Mouse (Mus musculus) testis, adult 2 months (tissue): Measurements from ENCODE around the gene Gm10337.

Experiments
- CTCF ChIP-seq: fragments of 200-500 bp; IDR thresholded peaks from 2 replicates; pipeline ENCODE4 v1.5.1; 2012; ENCODE audit warnings: low read depth, mild to moderate bottlenecking, inconsistent platforms, low read length, moderate library complexity; ENCODE audit not compliant: control insufficient read depth, insufficient read depth, insufficient replicate concordance
- POLR2A ChIP-seq: fragments of 200-500 bp; IDR thresholded peaks from 2 replicates; pipeline ENCODE4 v1.6.1; 2012; ENCODE audit warnings: low read depth, mild to moderate bottlenecking, inconsistent platforms, low read length, moderate library complexity; ENCODE audit not compliant: control insufficient read depth

- TF ChIP-seq CTCF: no peak
- TF ChIP-seq POLR2A: no peak
These were observed 17.7 kb upstream of the Gm10337 start for GRCm38 (mm10) chr15:102485853-102486252.
